Mouse (Mus musculus) heart, embryonic 12.5 days (tissue): ENCODE measurements around the gene Plet1. TPM values are rescaled to one million over a fixed set of nuclear protein-coding genes. Genes with fewer than 3 reads are reported as not detected.

Experiments
- ATAC-seq: fragments of 200-750 bp; cut with Nextera tagmentation; 2 replicates; pipeline ENCODE4 v1.8.0; 2017; ENCODE audit warnings: moderate TSS enrichment, moderate library complexity; ENCODE audit not compliant: insufficient number of reproducible peaks, low FRiP score
- H3K27ac ChIP-seq: fragments of 300-500 bp; sonication (generic); 2 replicates; pipeline ENCODE4 v1.5.1; 2016; ENCODE audit warnings: mild to moderate bottlenecking, moderate library complexity; ENCODE audit not compliant: poor library complexity, severe bottlenecking
- H3K27me3 ChIP-seq: fragments of 300-500 bp; sonication (generic); replicated peaks from 2 replicates; pipeline ENCODE4 v1.6.1; 2016; ENCODE audit warnings: mild to moderate bottlenecking, moderate library complexity
- H3K36me3 ChIP-seq: fragments of 300-500 bp; sonication (generic); 2 replicates; pipeline ENCODE4 v1.6.1; 2016; ENCODE audit warnings: mild to moderate bottlenecking, moderate library complexity
- H3K4me1 ChIP-seq: fragments of 300-500 bp; sonication (generic); replicated peaks from 2 replicates; pipeline ENCODE4 v1.6.1; 2016; ENCODE audit warnings: mild to moderate bottlenecking
- H3K4me2 ChIP-seq: fragments of 300-500 bp; sonication (generic); 2 replicates; pipeline ENCODE4 v1.6.1; 2016; ENCODE audit warnings: mild to moderate bottlenecking, moderate library complexity
- H3K4me3 ChIP-seq: fragments of 300-500 bp; sonication (generic); 2 replicates; pipeline ENCODE4 v1.5.1; 2016; ENCODE audit warnings: mild to moderate bottlenecking
- H3K9ac ChIP-seq: fragments of 300-500 bp; sonication (generic); 2 replicates; pipeline ENCODE4 v1.6.1; 2016; ENCODE audit warnings: mild to moderate bottlenecking, moderate library complexity
- H3K9me3 ChIP-seq: fragments of 300-500 bp; sonication (generic); replicated peaks from 2 replicates; pipeline ENCODE4 v1.6.1; 2016; ENCODE audit warnings: mild to moderate bottlenecking, moderate library complexity
- WGBS: fragments of 180-500 bp; shearing (Covaris S2); methylation state at CpG from one replicate; pipeline ENCODE4 v1.1.7; 2016; 5-methylcytosine and 5-hydroxymethylcytosine counted together
- polyA plus RNA-seq: library from polyadenylated mRNA; unstranded; fragments of >200 nt; fragmentation: Nextera tagmentation; extraction: Ambion mirVana; gene quantifications from 2 replicates; pipeline ENCODE4 v1.2.1, GENCODE M21; 2016

Gene Plet1
- polyA plus RNA-seq, 1 experiment from 2014 or later = 0.46 TPM

DNA sequence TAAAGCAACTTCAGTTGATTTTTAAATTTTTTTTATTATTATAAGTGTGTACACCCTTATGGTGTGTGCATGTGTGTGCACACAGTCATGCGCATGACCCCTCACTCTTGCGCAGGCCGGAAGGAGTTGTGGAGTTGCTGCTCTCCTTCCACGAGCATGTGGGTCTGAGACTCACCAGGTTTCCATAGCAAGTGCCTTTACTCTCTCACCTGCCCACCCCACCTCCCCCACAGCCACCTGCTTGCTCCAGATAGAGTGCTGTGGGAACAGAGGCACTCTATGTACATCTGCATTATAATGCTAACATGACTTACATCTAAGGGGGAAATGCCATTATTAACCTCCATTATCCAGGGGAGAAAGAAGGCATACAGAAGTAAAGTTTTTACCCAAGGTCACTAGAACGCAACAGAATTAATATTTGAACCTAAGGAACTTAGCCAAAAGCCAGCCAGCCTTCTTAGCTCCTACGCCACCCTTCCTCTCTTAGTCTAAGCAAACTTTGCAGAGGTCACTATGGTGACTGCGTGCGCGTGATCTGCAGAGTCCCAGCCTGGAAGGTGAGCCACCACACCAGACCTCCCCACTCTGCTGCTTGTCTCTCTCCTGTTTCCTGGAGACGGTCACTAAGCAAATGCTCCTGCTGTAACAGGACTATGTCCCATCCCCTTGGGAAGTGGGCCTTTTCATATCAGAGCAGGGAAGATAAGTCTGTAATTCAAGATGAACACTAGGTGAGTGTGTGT, 1.3 kb downstream of the Plet1 start:
- H3K4me1 ChIP-seq = peaks cover 31% of the 10 kb centered on the region
- H3K9me3 ChIP-seq = no peaks in the 10 kb centered on the region
- no peak overlapping the region for H3K9ac ChIP-seq
- peak overlapping the region; percentile 24 for H3K4me2 ChIP-seq
- H3K4me3 ChIP-seq = no peak overlapping the region
- H3K27ac ChIP-seq = no peak overlapping the region
- H3K27me3 ChIP-seq = no peaks in the 10 kb centered on the region; the same call in 1 of the 2 replicates
- peak; percentile 49; the same call in 1 of the 2 replicates for ATAC-seq
- no peaks in the 10 kb centered on the region for H3K36me3 ChIP-seq
- 54% methylated on average over 10 of the region's 10 CpGs for WGBS

DNA sequence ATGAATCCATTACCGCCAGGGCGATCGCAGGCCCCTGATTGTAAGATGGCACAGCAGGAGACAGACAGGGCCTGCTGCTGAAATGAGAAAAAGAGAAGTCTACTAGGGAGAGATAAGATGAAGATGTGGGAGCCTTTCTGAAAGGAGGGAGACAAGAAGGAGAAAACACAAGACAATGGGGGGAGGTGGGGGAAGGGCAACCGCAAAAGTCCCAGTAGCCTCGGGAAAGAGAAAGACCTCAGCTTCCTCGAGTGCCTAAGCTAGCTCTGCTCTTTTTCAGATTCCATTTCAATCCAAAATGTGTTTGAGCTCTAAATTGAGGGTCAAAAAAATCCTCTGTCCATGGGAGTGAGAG, 1.8 kb downstream of the Plet1 start:
- Histone ChIP-seq H3K4me1 (peaks cover 33% of the 10 kb centered on the region), H3K27ac (no peak overlapping the region), H3K9ac (no peak overlapping the region), H3K27me3 (no peaks in the 10 kb centered on the region; the same call in 1 of the 2 replicates), H3K9me3 (no peaks in the 10 kb centered on the region), H3K4me2 (peak overlapping the region; percentile 24), H3K36me3 (no peaks in the 10 kb centered on the region), H3K4me3 (no peak overlapping the region)
- WGBS = 6% methylated on average over 6 of the region's 6 CpGs
- ATAC-seq = no peak

DNA sequence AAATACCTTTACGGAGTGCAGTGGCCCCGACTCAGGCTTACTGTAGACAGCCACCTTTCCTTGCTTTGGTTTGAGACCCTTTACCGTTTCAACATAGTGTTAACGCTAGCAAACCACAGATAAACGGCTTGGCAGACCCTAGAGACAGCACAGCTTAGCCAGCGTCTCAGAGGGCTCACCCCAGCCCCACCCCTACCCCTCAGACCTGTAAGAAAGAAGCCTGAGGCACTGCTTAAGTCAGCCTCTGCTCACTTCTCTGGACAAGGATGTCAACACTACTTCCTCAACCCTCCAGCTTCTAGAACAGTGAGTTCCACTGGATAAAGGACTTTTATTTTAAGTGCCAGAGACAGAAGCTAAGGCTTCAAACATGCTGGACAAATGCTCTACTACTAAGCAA, 2.2 kb downstream of the Plet1 start:
- Histone ChIP-seq H3K4me2 (peak overlapping the region; percentile 24), H3K36me3 (no peaks in the 10 kb centered on the region), H3K27me3 (no peaks in the 10 kb centered on the region; the same call in 1 of the 2 replicates), H3K4me3 (no peak overlapping the region), H3K9ac (no peak overlapping the region), H3K27ac (no peak overlapping the region), H3K4me1 (peaks cover 33% of the 10 kb centered on the region), H3K9me3 (no peaks in the 10 kb centered on the region)
- ATAC-seq = no peak
- WGBS = 17% methylated on average over 6 of the region's 6 CpGs

GRCm38 (mm10) chr9:50497076-50497475, 2.8 kb downstream of the Plet1 start:
- Histone ChIP-seq H3K27me3 (no peaks in the 10 kb centered on the region; the same call in 1 of the 2 replicates), H3K9me3 (no peaks in the 10 kb centered on the region), H3K4me3 (no peak overlapping the region), H3K27ac (no peak overlapping the region), H3K4me2 (no peak overlapping the region), H3K4me1 (peaks cover 33% of the 10 kb centered on the region), H3K36me3 (no peaks in the 10 kb centered on the region), H3K9ac (no peak overlapping the region)
- no peak for ATAC-seq
- 43% methylated on average over 6 of the region's 6 CpGs for WGBS

DNA sequence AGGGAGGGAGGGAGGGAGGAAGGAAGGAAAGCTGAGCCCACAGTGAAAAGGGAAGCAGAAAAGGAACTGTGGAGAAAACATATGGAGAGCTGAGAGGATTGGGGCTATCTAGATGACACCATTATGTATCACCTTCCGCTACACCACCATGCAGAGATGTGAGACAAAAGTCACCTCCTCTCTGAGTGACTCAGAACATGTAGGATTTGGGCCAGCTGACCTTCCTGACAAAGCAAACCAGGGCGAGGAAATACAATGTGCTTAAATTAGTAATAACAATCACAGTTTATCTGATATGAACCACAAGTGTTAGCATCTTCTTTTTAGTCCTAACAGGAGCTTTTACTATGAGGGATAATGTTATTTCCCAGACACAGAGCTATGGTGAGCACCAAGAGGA, 3.2 kb downstream of the Plet1 start:
- Histone ChIP-seq H3K4me3 (no peak overlapping the region), H3K27ac (no peak overlapping the region), H3K4me1 (peaks cover 33% of the 10 kb centered on the region), H3K36me3 (no peaks in the 10 kb centered on the region), H3K4me2 (no peak overlapping the region), H3K27me3 (no peaks in the 10 kb centered on the region; the same call in 1 of the 2 replicates), H3K9ac (no peak overlapping the region), H3K9me3 (no peaks in the 10 kb centered on the region)
- no peak for ATAC-seq
- 69% methylated on average over 2 of the region's 2 CpGs for WGBS

GRCm38 (mm10) chr9:50498815-50499214, 4.5 kb downstream of the Plet1 start:
- no peaks in the 10 kb centered on the region; the same call in 1 of the 2 replicates for H3K27me3 ChIP-seq
- H3K4me2 ChIP-seq = no peak overlapping the region
- H3K4me1 ChIP-seq = peaks cover 33% of the 10 kb centered on the region
- no peak overlapping the region for H3K27ac ChIP-seq
- no peaks in the 10 kb centered on the region for H3K9me3 ChIP-seq
- H3K9ac ChIP-seq = no peak overlapping the region
- H3K4me3 ChIP-seq = no peak overlapping the region
- no peak for ATAC-seq
- H3K36me3 ChIP-seq = no peaks in the 10 kb centered on the region
- 81% methylated on average over 16 of the region's 16 CpGs for WGBS

- no peak overlapping the region for H3K9ac ChIP-seq
- WGBS = 84% methylated on average over 3 of the region's 3 CpGs
- ATAC-seq = no peak
- H3K27ac ChIP-seq = no peak overlapping the region
- H3K36me3 ChIP-seq = no peaks in the 10 kb centered on the region
- H3K9me3 ChIP-seq = no peaks in the 10 kb centered on the region
- H3K4me3 ChIP-seq = no peak overlapping the region
- no peaks in the 10 kb centered on the region; the same call in 1 of the 2 replicates for H3K27me3 ChIP-seq
- no peak overlapping the region for H3K4me2 ChIP-seq
- H3K4me1 ChIP-seq = peaks cover 31% of the 10 kb centered on the region
These were observed 5.5 kb downstream of the Plet1 start for GRCm38 (mm10) chr9:50499781-50500180.

DNA sequence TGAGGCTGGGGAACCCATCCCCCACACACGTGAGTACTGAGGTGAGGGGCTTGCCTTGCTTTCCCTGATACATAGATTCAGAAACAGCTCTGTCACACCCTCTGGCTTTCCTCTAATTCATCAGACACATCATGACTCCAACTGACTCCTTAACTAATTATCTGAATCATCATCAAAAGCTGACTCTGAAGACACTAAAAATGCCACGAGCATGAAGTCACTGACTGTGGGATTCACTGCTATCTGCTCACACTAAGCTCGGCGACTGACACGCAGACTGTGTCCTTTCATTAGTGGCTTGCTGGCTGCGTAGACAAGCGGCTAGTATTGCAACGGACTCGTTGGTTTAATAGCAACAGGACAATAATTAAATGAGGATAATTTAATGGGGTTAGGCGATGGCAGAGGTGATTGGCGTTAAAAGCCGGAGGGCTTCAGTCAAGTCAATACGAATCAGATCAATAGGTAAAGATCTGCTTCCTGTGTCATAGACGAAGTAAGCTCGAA, 6.2 kb downstream of the Plet1 start:
- no peak for ATAC-seq
- Histone ChIP-seq H3K27ac (no peak overlapping the region), H3K9ac (peak overlapping the region; percentile 63; the same call in 1 of the 2 replicates)

DNA sequence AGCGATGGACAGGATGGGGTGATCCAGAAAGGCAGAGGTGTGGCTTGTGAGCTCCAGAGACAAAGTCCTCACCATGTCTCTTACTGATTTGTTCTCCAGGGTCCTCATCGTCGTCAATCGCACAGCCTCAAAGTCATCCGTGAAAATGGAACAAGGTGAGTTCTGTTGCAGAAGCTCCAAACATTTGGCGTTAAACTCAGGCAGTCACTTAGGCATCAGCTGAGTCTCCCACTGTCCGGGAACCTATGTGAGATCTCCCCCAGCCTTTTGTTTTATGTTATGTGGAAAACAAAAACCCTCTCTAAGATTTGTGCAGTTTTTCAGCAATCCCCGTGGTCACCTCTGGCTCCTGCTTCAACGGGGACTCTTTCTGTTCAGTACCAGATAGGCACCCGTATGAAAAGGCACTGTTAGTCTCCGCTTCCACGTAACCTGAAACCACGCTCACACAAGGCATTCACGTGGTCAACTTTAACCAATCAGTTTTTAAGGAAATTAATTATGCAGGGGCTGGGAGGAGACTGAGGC, 6.7 kb downstream of the Plet1 start:
- H3K4me3 ChIP-seq = peak overlapping the region; percentile 40
- H3K27me3 ChIP-seq = no peaks in the 10 kb centered on the region; the same call in 1 of the 2 replicates
- 14% methylated on average over 14 of the region's 14 CpGs for WGBS
- H3K4me1 ChIP-seq = peaks cover 27% of the 10 kb centered on the region
- H3K36me3 ChIP-seq = no peaks in the 10 kb centered on the region
- H3K9ac ChIP-seq = peak overlapping the region; percentile 63
- H3K4me2 ChIP-seq = peak overlapping the region; percentile 63
- peak; percentile 92 for ATAC-seq
- no peaks in the 10 kb centered on the region for H3K9me3 ChIP-seq
- no peak overlapping the region for H3K27ac ChIP-seq

More for the DNA sequence above, 6.2 kb downstream of the Plet1 start:
- H3K4me1 ChIP-seq = peaks cover 28% of the 10 kb centered on the region
- WGBS = 63% methylated on average over 15 of the region's 15 CpGs
- no peaks in the 10 kb centered on the region for H3K9me3 ChIP-seq
- H3K27me3 ChIP-seq = no peaks in the 10 kb centered on the region; the same call in 1 of the 2 replicates
- peak overlapping the region; percentile 63 for H3K4me2 ChIP-seq
- peak overlapping the region; percentile 40 for H3K4me3 ChIP-seq
- H3K36me3 ChIP-seq = no peaks in the 10 kb centered on the region

DNA sequence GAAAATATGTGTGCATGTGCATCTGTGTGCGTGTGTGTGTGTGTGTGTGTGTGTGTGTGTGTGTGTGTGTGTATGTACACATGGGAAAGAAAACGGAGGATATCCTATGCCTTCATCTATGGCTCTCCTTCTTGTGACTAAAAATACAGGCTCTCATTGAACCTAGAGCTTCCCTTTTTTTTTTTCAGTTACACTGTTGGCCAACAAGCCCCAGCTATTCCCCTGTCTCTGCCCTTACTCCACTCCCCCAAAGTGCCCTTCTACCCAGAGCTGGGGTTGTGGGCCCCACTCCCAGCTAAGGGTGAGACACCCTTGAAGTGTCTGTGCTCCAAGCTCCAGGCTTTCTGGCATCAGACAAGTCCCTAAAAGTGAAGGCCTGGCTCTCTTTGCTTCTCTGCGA, 8.6 kb downstream of the Plet1 start:
- 81% methylated on average over 3 of the region's 3 CpGs for WGBS

DNA sequence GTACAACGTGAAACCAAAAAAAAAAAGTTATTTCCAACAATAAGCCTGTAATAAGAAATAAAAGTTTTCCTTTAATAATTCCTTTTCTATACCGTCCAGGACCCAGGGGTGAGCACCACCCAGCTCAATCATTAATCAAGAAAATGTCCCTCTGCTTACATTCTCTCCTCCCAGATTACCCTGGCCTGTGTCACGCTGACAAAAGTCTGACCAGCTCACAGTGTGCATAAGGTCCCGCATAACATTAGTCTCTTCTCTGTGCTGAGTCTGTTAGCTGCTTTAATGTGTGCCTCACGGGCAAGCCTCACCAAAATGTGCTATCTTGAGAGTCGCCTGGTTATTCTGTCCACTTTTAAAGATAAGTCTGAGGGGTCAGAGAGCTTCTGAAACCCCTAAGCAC, 11.1 kb downstream of the Plet1 start:
- Histone ChIP-seq H3K4me1 (peaks cover 14% of the 10 kb centered on the region), H3K4me2 (peak overlapping the region; percentile 20; the same call in 1 of the 2 replicates), H3K4me3 (no peak overlapping the region), H3K27ac (no peak overlapping the region), H3K36me3 (no peaks in the 10 kb centered on the region), H3K9ac (no peak overlapping the region), H3K9me3 (no peaks in the 10 kb centered on the region), H3K27me3 (no peaks in the 10 kb centered on the region)
- ATAC-seq = no peak
- WGBS = 46% methylated on average over 6 of the region's 6 CpGs

More for the DNA sequence above, 8.6 kb downstream of the Plet1 start:
- Histone ChIP-seq H3K4me2 (no peak overlapping the region), H3K27ac (no peak overlapping the region), H3K9ac (no peak overlapping the region), H3K4me3 (no peak overlapping the region), H3K4me1 (peaks cover 15% of the 10 kb centered on the region), H3K9me3 (no peaks in the 10 kb centered on the region), H3K27me3 (no peaks in the 10 kb centered on the region; the same call in 1 of the 2 replicates), H3K36me3 (no peaks in the 10 kb centered on the region)
- ATAC-seq = no peak
